Mouse (Mus musculus) thymus, adult 2 months (tissue): Measurements from ENCODE around the gene A830031A19Rik.

ENCODE experiments used
- CTCF ChIP-seq: fragments of 200-500 bp; IDR thresholded peaks from 2 replicates; pipeline ENCODE4 v1.5.1; 2012; ENCODE audit warnings: mild to moderate bottlenecking, control low read depth, low read length, moderate library complexity, borderline replicate concordance; ENCODE audit not compliant: control insufficient read depth, poor library complexity, insufficient read depth; ENCODE audit errors: extremely low read depth
- POLR2A ChIP-seq: fragments of 200-500 bp; IDR thresholded peaks from 2 replicates; pipeline ENCODE4 v1.6.1; 2012; ENCODE audit warnings: mild to moderate bottlenecking, low read length, control low read depth, moderate library complexity; ENCODE audit not compliant: control insufficient read depth, poor library complexity, insufficient read depth; ENCODE audit errors: extremely low read depth

DNA sequence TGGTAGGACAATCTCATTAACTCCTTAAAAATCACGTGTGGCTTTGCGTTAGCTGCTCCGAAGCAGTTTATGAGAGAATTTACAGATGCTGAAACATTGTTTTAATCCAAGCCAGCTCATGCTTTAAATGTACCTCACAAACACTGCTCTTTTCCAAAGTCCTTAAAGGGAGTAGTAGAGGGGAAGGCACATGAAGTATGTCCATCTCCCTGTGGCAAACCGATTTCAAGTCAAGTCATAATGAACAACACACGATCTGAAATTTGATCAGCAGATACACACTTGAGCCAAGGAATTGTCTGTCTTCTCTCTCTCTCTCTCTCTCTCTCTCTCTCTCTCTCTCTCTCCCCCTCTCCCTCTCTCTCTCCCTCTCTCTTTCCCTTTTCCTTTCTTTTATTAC is 23.2 kb upstream of the A830031A19Rik start:
- no peak for TF ChIP-seq CTCF
- TF ChIP-seq POLR2A = no peak
